Mouse (Mus musculus) midbrain, embryonic 13.5 days (tissue): ENCODE data around the gene Sema5a. TPM values are rescaled to one million over a fixed set of nuclear protein-coding genes. Genes with fewer than 3 reads are reported as not detected.
A peak's percentile ranks its signal among the peaks of the same experiment; 100 is the strongest.

Experiments
- ATAC-seq: fragments of 200-750 bp; cut with Nextera tagmentation; 2 replicates; pipeline ENCODE4 v1.8.0; 2017; ENCODE audit warnings: mild to moderate bottlenecking, moderate TSS enrichment, moderate library complexity
- H3K27ac ChIP-seq: fragments of 300-500 bp; sonication (generic); 2 replicates; pipeline ENCODE4 v1.5.1; 2015; ENCODE audit warnings: inconsistent platforms, mild to moderate bottlenecking, moderate library complexity
- H3K27me3 ChIP-seq: fragments of 300-500 bp; sonication (generic); 2 replicates; pipeline ENCODE4 v1.6.1; 2015; ENCODE audit warnings: mild to moderate bottlenecking, inconsistent platforms
- H3K36me3 ChIP-seq: fragments of 300-500 bp; sonication (generic); 2 replicates; pipeline ENCODE4 v1.6.1; 2015; ENCODE audit warnings: mild to moderate bottlenecking, inconsistent platforms
- H3K4me1 ChIP-seq: fragments of 300-500 bp; sonication (generic); replicated peaks from 2 replicates; pipeline ENCODE4 v1.6.1; 2015; ENCODE audit warnings: inconsistent platforms
- H3K4me2 ChIP-seq: fragments of 300-500 bp; sonication (generic); replicated peaks from 2 replicates; pipeline ENCODE4 v1.6.1; 2015; ENCODE audit warnings: moderate library complexity, mild to moderate bottlenecking, inconsistent platforms
- H3K4me3 ChIP-seq: fragments of 300-500 bp; sonication (generic); replicated peaks from 2 replicates; pipeline ENCODE4 v1.5.1; 2015; ENCODE audit warnings: mild to moderate bottlenecking, inconsistent platforms
- H3K9ac ChIP-seq: fragments of 300-500 bp; sonication (generic); replicated peaks from 2 replicates; pipeline ENCODE4 v1.6.1; 2015; ENCODE audit warnings: mild to moderate bottlenecking, inconsistent platforms
- H3K9me3 ChIP-seq: fragments of 300-500 bp; sonication (generic); 2 replicates; pipeline ENCODE4 v1.6.1; 2016; ENCODE audit warnings: mild to moderate bottlenecking, inconsistent platforms
- WGBS: fragments of 180-500 bp; shearing (Covaris S2); methylation state at CpG from one replicate; pipeline ENCODE4 v1.1.7; 2015; 5-methylcytosine and 5-hydroxymethylcytosine counted together
- polyA plus RNA-seq: library from polyadenylated mRNA; unstranded; fragments of >200 nt; fragmentation: Nextera tagmentation; extraction: Ambion mirVana; gene quantifications from 2 replicates; pipeline ENCODE4 v1.2.1, GENCODE M21; 2015

Gene Sema5a
- polyA plus RNA-seq, 1 experiment from 2014 or later, result 5.4 TPM

DNA sequence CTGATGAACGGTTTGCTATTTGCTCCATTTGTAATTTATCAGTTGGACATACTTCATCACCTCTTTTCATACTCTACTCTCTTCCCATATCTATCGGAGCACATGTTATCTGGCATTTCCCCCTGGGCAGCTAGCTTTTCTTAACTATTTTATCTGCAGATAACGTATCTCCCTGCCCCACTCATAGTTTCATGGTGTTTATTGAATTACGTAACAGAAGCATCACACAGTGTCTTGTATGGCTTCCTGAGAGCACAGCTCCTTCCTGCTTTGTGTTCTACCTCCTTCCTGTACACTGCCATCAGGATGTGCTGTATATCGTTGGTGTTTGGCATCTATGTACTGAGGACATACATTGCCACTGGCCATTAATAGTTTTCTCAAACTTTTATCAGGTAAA lies 98.9 kb downstream of the Sema5a start:
- no peak for ATAC-seq
- Histone ChIP-seq H3K27ac (no peak overlapping the region), H3K9ac (no peak overlapping the region), H3K9me3 (no peaks in the 10 kb centered on the region), H3K4me3 (no peak overlapping the region), H3K36me3 (no peaks in the 10 kb centered on the region), H3K4me1 (peaks cover 4% of the 10 kb centered on the region; the same call in 1 of the 2 replicates), H3K27me3 (no peaks in the 10 kb centered on the region), H3K4me2 (no peak overlapping the region)
- 89% methylated on average over 5 of the region's 5 CpGs for WGBS

DNA sequence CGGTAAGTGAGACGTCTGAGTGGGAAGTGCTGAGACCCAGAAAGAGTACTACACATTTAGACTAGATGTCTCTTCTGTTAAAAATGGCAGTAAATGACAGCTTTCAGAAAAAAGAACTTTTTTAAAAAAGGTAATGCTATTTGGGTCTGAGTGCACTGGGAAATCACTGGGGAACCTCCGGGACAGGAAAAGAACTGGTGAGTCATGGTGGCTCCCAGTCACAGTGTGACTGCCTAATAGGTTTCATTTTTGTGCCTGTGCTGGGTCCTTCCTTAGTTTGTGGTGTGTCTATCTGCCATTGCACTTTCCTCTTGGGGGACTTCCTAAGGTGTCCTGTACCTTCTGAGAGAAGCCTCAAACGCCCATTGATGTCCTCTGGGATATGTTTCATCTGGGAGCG lies 102.7 kb downstream of the Sema5a start:
- WGBS, result 88% methylated on average over 5 of the region's 5 CpGs
- no peaks in the 10 kb centered on the region for H3K9me3 ChIP-seq
- no peak overlapping the region for H3K9ac ChIP-seq
- no peak overlapping the region for H3K4me2 ChIP-seq
- H3K4me3 ChIP-seq, result no peak overlapping the region
- H3K36me3 ChIP-seq, result no peaks in the 10 kb centered on the region
- no peak overlapping the region for H3K27ac ChIP-seq
- H3K27me3 ChIP-seq, result no peaks in the 10 kb centered on the region
- no peaks in the 10 kb centered on the region for H3K4me1 ChIP-seq
- no peak for ATAC-seq

DNA sequence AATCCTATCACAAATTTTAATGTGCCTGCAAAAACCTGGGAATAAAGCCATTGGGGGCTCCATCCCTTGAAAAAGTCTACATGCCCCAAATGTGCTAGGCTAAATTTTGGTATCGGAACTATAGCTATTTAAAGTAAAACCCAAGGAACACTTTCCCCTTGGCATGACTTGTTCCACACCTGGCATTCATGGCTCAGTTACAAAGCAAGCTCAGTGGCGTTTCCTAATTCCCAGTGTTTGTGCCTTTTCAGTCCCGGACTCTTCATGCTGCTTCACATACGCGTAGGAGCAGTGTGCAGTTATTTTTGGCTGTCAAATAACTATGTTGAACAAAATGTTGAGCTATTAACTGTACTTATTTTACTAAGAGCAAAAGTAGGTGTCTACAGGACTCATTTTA lies 104.7 kb downstream of the Sema5a start:
- no peak overlapping the region for H3K4me3 ChIP-seq
- 94% methylated on average over 5 of the region's 5 CpGs for WGBS
- H3K27me3 ChIP-seq, result no peaks in the 10 kb centered on the region
- H3K4me2 ChIP-seq, result no peak overlapping the region
- H3K4me1 ChIP-seq, result peaks cover 11% of the 10 kb centered on the region
- no peak overlapping the region for H3K9ac ChIP-seq
- H3K9me3 ChIP-seq, result no peaks in the 10 kb centered on the region
- H3K36me3 ChIP-seq, result no peaks in the 10 kb centered on the region
- no peak overlapping the region for H3K27ac ChIP-seq
- ATAC-seq, result no peak

DNA sequence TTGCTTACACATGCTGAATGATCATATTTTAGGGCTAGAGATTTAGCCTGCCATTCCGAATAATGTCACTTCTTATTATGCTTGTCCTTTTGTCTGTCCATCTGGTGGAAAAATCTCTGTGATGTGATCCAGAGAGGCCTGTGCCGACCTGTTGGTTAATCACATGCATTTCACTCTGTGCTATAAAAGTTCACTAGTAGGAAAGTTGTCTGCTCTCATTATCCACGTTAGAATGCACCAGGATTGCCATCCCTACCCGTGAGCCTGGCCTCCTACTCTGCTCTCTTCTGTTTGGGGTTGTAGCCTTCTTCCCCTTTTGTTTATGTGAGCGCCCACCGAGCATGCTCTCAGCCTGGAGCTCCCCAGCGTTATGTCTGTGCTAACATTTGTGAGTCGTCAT lies 108.4 kb downstream of the Sema5a start:
- Histone ChIP-seq H3K4me1 (peaks cover 11% of the 10 kb centered on the region), H3K9me3 (no peaks in the 10 kb centered on the region), H3K36me3 (no peaks in the 10 kb centered on the region), H3K9ac (no peak overlapping the region), H3K4me3 (no peak overlapping the region), H3K27ac (no peak overlapping the region), H3K4me2 (no peak overlapping the region), H3K27me3 (no peaks in the 10 kb centered on the region)
- 35% methylated on average over 8 of the region's 8 CpGs for WGBS
- no peak for ATAC-seq

DNA sequence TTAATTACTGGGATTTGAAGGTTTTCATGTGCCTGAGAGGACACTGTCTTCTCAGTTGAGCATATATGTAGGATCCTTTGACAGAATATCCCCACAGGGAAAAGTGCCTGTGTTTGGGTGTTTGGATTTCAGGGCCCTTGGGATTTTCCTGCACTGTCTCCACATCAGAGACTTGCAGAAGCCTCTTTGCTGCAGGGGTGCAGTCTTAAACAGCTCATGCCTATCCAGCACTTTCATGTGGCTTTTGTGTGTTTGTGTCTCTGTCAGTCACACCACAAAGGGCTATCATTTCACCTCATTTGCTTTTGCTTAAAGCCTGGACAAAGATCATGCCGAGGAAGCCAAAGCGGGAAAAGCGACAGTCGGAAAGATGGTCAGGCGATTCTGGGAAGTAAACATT lies 108.9 kb downstream of the Sema5a start:
- Histone ChIP-seq H3K4me3 (no peak overlapping the region), H3K4me2 (no peak overlapping the region), H3K27ac (peak overlapping the region; percentile 53; the same call in 1 of the 2 replicates), H3K27me3 (no peaks in the 10 kb centered on the region), H3K9ac (no peak overlapping the region), H3K36me3 (no peaks in the 10 kb centered on the region), H3K4me1 (peaks cover 11% of the 10 kb centered on the region), H3K9me3 (no peaks in the 10 kb centered on the region)
- no peak for ATAC-seq
- WGBS, result 30% methylated on average over 5 of the region's 5 CpGs

DNA sequence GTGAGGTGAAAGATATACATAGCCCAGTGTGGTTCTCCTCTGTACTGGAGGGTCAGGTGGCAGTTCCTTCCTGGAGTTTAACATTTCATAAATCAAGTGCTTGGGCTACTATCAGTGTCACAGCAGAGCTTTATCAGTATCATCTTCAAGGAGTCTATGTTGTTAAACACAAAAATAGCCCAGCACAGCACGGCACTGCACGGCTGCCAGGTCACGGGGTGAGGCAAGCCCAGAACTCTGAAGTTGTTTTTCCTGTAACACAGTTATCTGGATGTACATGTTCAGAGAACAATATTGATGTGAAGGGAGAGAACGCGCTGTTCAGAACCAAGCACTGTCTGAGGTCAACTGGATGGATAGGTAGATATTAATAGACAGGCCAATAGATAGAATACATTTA lies 112.2 kb downstream of the Sema5a start:
- H3K4me2 ChIP-seq, result no peak overlapping the region
- WGBS, result 96% methylated on average over 5 of the region's 5 CpGs
- no peak overlapping the region for H3K27ac ChIP-seq
- no peaks in the 10 kb centered on the region for H3K27me3 ChIP-seq
- H3K9me3 ChIP-seq, result no peaks in the 10 kb centered on the region
- no peak for ATAC-seq
- peaks cover 11% of the 10 kb centered on the region for H3K4me1 ChIP-seq
- H3K4me3 ChIP-seq, result no peak overlapping the region
- no peak overlapping the region for H3K9ac ChIP-seq
- H3K36me3 ChIP-seq, result no peaks in the 10 kb centered on the region

DNA sequence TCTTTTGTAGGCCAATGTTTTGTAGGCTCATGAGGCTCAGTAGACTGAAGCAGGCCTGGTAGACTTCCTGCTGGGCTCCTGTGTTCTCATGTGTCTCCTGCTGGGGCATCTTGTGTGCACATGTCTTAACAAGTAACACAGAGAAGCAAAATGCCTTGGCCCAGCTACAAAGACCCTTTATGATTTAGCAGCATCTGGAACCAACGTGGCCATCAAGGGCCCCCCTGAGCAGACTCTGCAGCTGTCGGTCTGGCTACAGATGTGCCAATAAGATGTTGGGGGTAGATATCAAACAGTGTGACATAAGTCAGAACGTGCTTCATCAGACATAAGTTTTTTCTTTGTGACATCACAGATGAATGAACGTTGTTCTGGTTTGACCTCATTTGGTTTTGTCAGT lies 123.2 kb downstream of the Sema5a start:
- H3K36me3 ChIP-seq, result no peaks in the 10 kb centered on the region
- no peak overlapping the region for H3K4me2 ChIP-seq
- no peak overlapping the region for H3K4me3 ChIP-seq
- H3K9me3 ChIP-seq, result no peaks in the 10 kb centered on the region
- no peak overlapping the region for H3K9ac ChIP-seq
- no peak for ATAC-seq
- H3K27me3 ChIP-seq, result no peaks in the 10 kb centered on the region
- no peaks in the 10 kb centered on the region for H3K4me1 ChIP-seq
- H3K27ac ChIP-seq, result no peak overlapping the region
- WGBS, result 75% methylated on average over 4 of the region's 4 CpGs

DNA sequence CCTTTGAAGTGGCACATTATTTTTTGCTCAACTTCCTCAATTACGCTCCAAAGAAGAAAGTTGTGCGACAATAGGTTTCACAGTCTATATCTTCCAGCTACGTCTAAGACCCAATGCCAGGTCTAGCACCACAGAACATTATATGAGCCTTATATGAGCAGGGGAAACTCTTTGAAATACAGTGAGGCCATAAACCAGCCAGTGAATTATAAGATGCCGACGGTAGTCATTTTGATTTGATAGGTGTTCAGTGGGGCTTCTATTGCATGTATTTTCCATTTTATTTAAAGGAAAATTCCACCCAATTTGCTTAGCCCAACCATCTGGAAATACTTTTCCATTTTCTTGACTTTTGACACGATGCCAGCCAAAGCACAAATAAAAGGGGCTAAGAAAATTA lies 126.3 kb downstream of the Sema5a start:
- H3K9me3 ChIP-seq, result no peaks in the 10 kb centered on the region
- H3K9ac ChIP-seq, result no peak overlapping the region
- no peak for ATAC-seq
- H3K4me3 ChIP-seq, result no peak overlapping the region
- no peaks in the 10 kb centered on the region for H3K27me3 ChIP-seq
- no peak overlapping the region for H3K4me2 ChIP-seq
- no peaks in the 10 kb centered on the region for H3K4me1 ChIP-seq
- 92% methylated on average over 6 of the region's 6 CpGs for WGBS
- H3K27ac ChIP-seq, result no peak overlapping the region
- H3K36me3 ChIP-seq, result no peaks in the 10 kb centered on the region

DNA sequence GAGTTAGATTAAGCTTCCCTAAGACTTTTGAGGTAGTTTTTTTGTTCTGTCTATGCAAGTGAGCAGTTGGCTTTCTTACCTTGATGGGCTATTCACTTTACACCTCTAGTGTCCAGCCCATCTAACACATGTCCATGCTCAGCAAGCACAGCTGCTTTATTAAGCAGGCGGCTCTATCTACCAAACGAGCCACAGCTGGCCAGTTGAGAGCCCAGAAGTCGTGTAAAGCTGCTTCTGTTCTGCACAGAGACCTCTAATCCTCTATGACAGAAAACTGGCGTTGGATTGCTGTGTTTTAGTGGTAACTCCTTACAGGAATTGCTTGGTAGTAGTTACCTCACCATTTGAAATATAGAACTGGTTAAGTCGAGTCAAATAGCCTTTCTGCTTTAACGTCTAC lies 126.8 kb downstream of the Sema5a start:
- no peaks in the 10 kb centered on the region for H3K27me3 ChIP-seq
- H3K4me2 ChIP-seq, result no peak overlapping the region
- H3K4me1 ChIP-seq, result no peaks in the 10 kb centered on the region
- H3K9ac ChIP-seq, result no peak overlapping the region
- ATAC-seq, result no peak
- H3K36me3 ChIP-seq, result no peaks in the 10 kb centered on the region
- 82% methylated on average over 6 of the region's 6 CpGs for WGBS
- H3K27ac ChIP-seq, result no peak overlapping the region
- H3K9me3 ChIP-seq, result no peaks in the 10 kb centered on the region
- no peak overlapping the region for H3K4me3 ChIP-seq

DNA sequence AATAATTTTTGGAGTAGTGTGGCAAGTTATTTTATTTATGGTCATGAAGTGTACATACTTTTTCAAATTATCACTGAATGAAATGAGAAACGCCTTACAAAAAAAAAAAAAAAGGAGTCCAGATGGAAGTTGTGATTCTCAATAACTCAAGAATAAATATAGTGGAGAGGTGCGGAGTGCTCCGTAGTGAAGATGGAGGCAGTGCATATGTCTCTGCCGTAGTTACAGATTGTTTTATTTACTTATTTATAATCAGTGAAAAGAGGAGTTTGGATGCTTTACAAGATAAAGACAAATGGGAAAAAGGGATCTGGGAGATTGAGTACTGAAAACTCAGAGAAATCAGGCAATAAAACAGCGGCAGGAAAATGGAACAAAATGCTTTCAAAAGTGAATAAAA lies 131.7 kb downstream of the Sema5a start:
- WGBS, result 92% methylated on average over 5 of the region's 5 CpGs
- Histone ChIP-seq H3K4me1 (no peaks in the 10 kb centered on the region), H3K9me3 (no peaks in the 10 kb centered on the region), H3K27ac (no peak overlapping the region), H3K9ac (no peak overlapping the region), H3K36me3 (no peaks in the 10 kb centered on the region), H3K4me2 (no peak overlapping the region), H3K4me3 (no peak overlapping the region), H3K27me3 (no peaks in the 10 kb centered on the region)
- ATAC-seq, result no peak

DNA sequence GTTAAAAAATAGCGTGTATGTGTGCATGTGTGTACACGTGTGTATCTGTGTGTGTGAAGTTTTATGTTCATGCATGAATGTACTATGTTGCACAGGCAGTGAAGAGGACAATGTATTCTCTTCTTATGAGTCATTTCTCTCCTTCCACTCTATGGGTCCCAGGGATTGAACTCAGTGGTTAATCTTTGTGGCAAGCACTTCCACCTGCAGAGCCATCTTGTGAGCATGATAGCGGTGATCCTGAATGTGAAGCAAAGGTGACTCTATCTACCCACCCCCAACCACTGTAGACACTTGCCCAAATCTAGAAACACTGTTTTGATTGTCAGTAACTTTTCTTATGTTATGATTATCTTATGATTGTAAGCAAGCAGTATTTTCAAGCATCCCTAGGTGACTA lies 133.2 kb downstream of the Sema5a start:
- WGBS, result 93% methylated on average over 3 of the region's 3 CpGs
- H3K36me3 ChIP-seq, result no peaks in the 10 kb centered on the region
- no peaks in the 10 kb centered on the region for H3K27me3 ChIP-seq
- H3K4me2 ChIP-seq, result no peak overlapping the region
- H3K9me3 ChIP-seq, result no peaks in the 10 kb centered on the region
- H3K4me3 ChIP-seq, result no peak overlapping the region
- H3K27ac ChIP-seq, result no peak overlapping the region
- no peak for ATAC-seq
- no peaks in the 10 kb centered on the region for H3K4me1 ChIP-seq
- H3K9ac ChIP-seq, result no peak overlapping the region

DNA sequence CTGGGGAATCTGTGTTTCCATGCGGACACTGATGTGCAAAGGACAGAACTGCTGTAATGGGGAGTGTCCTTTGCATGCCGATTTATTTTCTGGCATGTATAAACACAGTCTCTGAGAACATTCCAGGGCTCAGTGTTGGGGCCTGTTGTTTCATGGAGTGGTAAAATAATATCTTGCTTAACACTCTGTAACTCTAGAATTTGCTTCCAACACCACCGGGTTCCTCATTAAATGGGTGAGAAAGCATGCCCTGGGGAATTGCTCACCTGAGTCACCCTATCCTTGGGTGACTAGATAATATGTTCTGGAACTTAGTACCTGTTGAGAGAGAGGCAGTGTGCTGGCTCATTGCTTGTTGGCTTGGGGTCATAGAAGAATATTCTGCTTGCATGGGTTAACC lies 135.7 kb downstream of the Sema5a start:
- H3K9ac ChIP-seq, result no peak overlapping the region
- H3K4me1 ChIP-seq, result no peaks in the 10 kb centered on the region
- no peak overlapping the region for H3K27ac ChIP-seq
- no peak for ATAC-seq
- H3K4me2 ChIP-seq, result no peak overlapping the region
- WGBS, result 93% methylated on average over 3 of the region's 3 CpGs
- H3K4me3 ChIP-seq, result no peak overlapping the region
- no peaks in the 10 kb centered on the region for H3K9me3 ChIP-seq
- no peaks in the 10 kb centered on the region for H3K36me3 ChIP-seq
- no peaks in the 10 kb centered on the region for H3K27me3 ChIP-seq

DNA sequence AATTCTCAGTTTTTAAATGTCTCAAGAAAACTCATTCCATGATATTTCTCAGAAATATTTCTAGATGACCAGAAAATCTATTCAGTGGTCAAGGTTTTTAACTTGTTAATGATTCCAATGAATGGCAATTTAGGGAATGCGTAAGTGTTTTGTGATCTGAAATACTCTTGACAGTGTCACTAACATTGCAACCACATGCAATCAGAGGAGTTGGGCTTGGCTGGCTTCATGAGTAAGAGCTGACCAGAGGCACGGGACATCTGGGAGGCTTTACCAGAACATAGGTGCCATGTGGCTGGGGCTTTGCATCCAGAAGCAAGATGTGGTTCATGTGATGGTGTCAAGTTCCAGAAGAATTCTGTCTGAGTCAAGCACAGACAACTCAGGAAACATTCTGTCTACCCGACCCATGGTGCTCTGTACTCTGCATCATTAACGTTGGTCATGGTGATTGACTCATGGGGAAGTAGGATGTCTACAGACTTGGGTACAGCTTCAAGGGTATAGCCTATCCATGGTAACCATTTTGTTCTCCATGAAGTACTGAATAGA lies 138.4 kb downstream of the Sema5a start:
- Histone ChIP-seq H3K27ac (no peak overlapping the region), H3K4me2 (no peak overlapping the region), H3K36me3 (no peaks in the 10 kb centered on the region), H3K9me3 (no peaks in the 10 kb centered on the region), H3K4me1 (no peaks in the 10 kb centered on the region), H3K27me3 (no peaks in the 10 kb centered on the region), H3K9ac (no peak overlapping the region), H3K4me3 (no peak overlapping the region)
- no peak for ATAC-seq
- WGBS, result 95% methylated on average over 4 of the region's 4 CpGs
